Mouse (Mus musculus): ENCODE data around the gene Ephb1.

- TF ChIP-seq CTCF (IDR thresholded peaks at IDR 0.05; ENCODE audit: low read depth, low read length) (no peak), POLR2A (IDR thresholded peaks at IDR 0.05; ENCODE audit: extremely low read depth, insufficient read depth, low read length) (no peak)
These were observed 322.1 kb downstream of the Ephb1 start for GRCm38 (mm10) chr9:102032376-102032775.
